Mouse (Mus musculus) E14TG2a.4 (cell line): ENCODE data around the gene 1700029I15Rik.

Experiments used
- H3K27me3 ChIP-seq: 2 replicates; pipeline ENCODE4 v1.6.1; 2014; ENCODE audit warnings: low read length, control low read depth; ENCODE audit not compliant: insufficient read depth
- H3K36me3 ChIP-seq: 2 replicates; pipeline ENCODE4 v1.6.1; 2014; ENCODE audit warnings: low read length, control low read depth; ENCODE audit not compliant: insufficient read depth
- H3K4me1 ChIP-seq: replicated peaks from 2 replicates; pipeline ENCODE4 v1.6.1; 2014; ENCODE audit warnings: low read depth, low read length, control low read depth
- H3K4me3 ChIP-seq: replicated peaks from 2 replicates; pipeline ENCODE4 v1.5.1; 2014; ENCODE audit warnings: mild to moderate bottlenecking, low read length
- H3K9me3 ChIP-seq: 2 replicates; pipeline ENCODE4 v1.6.1; 2014; ENCODE audit warnings: low read length, control low read depth
- CTCF ChIP-seq: conservative IDR thresholded peaks from 2 replicates; pipeline ENCODE4 v1.5.1; 2014; ENCODE audit warnings: low read length
- NANOG ChIP-seq: IDR thresholded peaks from 2 replicates; pipeline ENCODE4 v1.6.1; 2014; ENCODE audit warnings: borderline replicate concordance, low read length, mixed read lengths
- POU5F1 ChIP-seq: IDR thresholded peaks from 2 replicates; pipeline ENCODE4 v1.6.1; 2014; ENCODE audit warnings: low read length, borderline replicate concordance

Gene 1700029I15Rik

GRCm38 (mm10) chr2:92424462-92425308 is 42.3 kb downstream of the 1700029I15Rik start:
- Histone ChIP-seq H3K36me3 (peaks cover 65% of the 10 kb centered on the region), H3K27me3 (no peaks in the 10 kb centered on the region), H3K4me1 (peaks cover 77% of the 10 kb centered on the region), H3K9me3 (no peaks in the 10 kb centered on the region), H3K4me3 (peak overlapping the region; percentile 45)
- peak; percentile 78; the same call in 1 of the 2 replicates for TF ChIP-seq NANOG
- no peak for TF ChIP-seq CTCF

- Histone ChIP-seq H3K4me3 (peak overlapping the region; percentile 45), H3K9me3 (no peaks in the 10 kb centered on the region), H3K27me3 (no peaks in the 10 kb centered on the region), H3K4me1 (peaks cover 83% of the 10 kb centered on the region), H3K36me3 (peaks cover 59% of the 10 kb centered on the region)
- TF ChIP-seq POU5F1 (no peak), CTCF (no peak), NANOG (no peak)
These were observed 43.0 kb downstream of the 1700029I15Rik start for GRCm38 (mm10) chr2:92425366-92425765.

DNA sequence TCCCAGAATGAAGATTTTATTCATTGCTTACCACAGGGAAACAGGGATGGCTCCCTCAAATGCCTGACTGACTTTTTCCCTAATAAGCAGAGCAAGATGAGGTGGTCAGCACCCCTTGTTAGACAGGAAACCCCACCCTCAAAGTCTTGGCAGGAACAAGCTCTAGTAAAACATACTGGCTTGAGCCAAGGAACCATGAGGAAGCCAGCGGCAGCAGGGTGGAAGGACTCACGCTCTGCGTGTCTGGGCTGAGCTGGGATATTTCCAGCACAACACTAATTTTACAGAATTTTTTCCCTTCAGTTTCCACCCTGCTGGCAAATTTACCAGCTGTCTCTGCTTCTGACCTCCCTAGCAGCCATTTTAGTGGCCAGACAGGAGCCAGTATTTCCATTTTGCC is 44.1 kb downstream of the 1700029I15Rik start:
- Histone ChIP-seq H3K4me1 (peaks cover 94% of the 10 kb centered on the region), H3K27me3 (no peaks in the 10 kb centered on the region), H3K9me3 (no peaks in the 10 kb centered on the region), H3K36me3 (peaks cover 48% of the 10 kb centered on the region), H3K4me3 (no peak overlapping the region)
- no peak for TF ChIP-seq CTCF
- TF ChIP-seq NANOG, result no peak
- TF ChIP-seq POU5F1, result no peak

- Histone ChIP-seq H3K4me1 (peaks cover 100% of the 10 kb centered on the region), H3K36me3 (peaks cover 34% of the 10 kb centered on the region), H3K4me3 (no peak overlapping the region; the same call in 1 of the 2 replicates), H3K27me3 (no peaks in the 10 kb centered on the region), H3K9me3 (no peaks in the 10 kb centered on the region)
- TF ChIP-seq NANOG, result no peak
- TF ChIP-seq POU5F1, result no peak
- TF ChIP-seq CTCF, result no peak
These were observed 45.5 kb downstream of the 1700029I15Rik start for GRCm38 (mm10) chr2:92427882-92428281.

DNA sequence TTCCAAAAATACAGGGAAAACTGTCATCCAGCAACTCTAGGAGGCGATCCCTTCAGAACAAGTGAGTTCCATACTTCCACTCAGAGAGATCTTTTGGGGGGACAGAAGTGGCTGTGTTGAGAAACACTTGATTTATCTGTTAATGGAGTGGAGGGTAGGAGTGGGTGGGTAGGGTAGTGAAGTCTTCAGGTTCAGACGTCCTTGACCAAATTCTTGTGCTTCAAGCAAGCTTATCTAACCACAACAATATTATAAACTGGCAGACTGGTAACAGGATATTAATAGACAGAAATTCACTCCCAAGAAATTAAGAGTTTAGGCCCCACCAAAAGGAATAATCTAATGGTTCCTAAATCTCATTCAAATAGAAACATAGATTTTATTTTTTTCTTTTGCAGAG is 47.8 kb downstream of the 1700029I15Rik start:
- Histone ChIP-seq H3K4me3 (peak overlapping the region; percentile 33; the same call in 1 of the 2 replicates), H3K36me3 (peaks cover 17% of the 10 kb centered on the region), H3K9me3 (no peaks in the 10 kb centered on the region), H3K27me3 (peaks cover 7% of the 10 kb centered on the region), H3K4me1 (peaks cover 95% of the 10 kb centered on the region)
- TF ChIP-seq NANOG (no peak), CTCF (no peak), POU5F1 (no peak)

DNA sequence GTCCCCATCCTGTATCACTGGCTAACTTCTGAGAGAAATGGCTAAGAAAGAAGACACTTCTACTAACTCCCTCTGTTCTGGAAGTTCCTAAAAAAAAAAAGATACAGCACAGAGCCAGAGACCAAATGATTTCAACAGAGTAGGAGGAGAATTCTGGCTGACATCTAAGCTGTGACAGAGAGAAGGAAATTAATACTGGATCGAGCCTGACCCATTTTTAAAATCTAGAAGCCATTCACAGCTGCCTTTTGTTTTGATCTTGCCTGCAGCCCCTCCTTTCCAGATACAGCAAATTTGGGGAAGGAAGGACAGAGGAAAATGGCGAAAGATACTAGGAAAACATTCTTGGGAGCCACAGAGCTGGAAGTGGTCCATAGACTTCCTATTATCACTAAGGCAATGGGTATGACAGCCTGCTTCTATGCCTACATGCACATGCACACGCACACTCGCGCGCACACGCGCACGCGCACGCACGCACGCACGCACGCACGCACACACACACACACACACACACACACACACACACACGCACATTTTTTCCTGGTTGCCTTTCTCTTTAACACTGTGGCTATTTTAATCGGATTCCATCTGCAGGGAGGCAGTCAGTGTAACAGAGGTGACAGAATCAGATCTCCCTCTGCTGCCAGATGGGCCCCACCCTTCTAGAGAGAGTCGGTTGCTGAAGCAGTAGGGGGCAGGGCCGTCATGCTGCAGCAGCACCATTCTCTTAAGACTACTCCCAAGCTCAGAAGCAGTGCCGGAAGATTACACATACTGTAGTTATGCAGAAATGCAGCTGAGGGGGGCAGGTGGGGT is 48.6 kb downstream of the 1700029I15Rik start:
- no peaks in the 10 kb centered on the region for H3K9me3 ChIP-seq
- no peak for TF ChIP-seq POU5F1
- no peak for TF ChIP-seq NANOG
- TF ChIP-seq CTCF, result no peak

GRCm38 (mm10) chr2:92431611-92432179 is 49.4 kb downstream of the 1700029I15Rik start:
- TF ChIP-seq CTCF, result no peak
- Histone ChIP-seq H3K36me3 (peaks cover 1% of the 10 kb centered on the region), H3K9me3 (no peaks in the 10 kb centered on the region), H3K27me3 (peaks cover 12% of the 10 kb centered on the region), H3K4me3 (peak overlapping the region; percentile 98), H3K4me1 (peaks cover 80% of the 10 kb centered on the region)

More for the DNA sequence above, 48.6 kb downstream of the 1700029I15Rik start:
- Histone ChIP-seq H3K4me3 (peak overlapping the region; percentile 98), H3K36me3 (peaks cover 9% of the 10 kb centered on the region), H3K27me3 (peaks cover 12% of the 10 kb centered on the region), H3K4me1 (peaks cover 88% of the 10 kb centered on the region)
